Mouse (Mus musculus) heart, adult 2 months (tissue): Measurements from ENCODE around the gene Gpr1.
"Not testable (repeated sequence)": the region's sequence is repeated elsewhere in the genome, so short reads cannot be mapped to it uniquely, and the experiment has no call there.

ENCODE experiments used
- CTCF ChIP-seq: fragments of 200-600 bp; IDR thresholded peaks from 2 replicates; pipeline ENCODE4 v1.8.1; 2022; ENCODE audit warnings: antibody characterized with exemption, mild to moderate bottlenecking, moderate library complexity
- EP300 ChIP-seq: fragments of 200-500 bp; IDR thresholded peaks from 2 replicates; pipeline ENCODE4 v1.6.1; 2011; ENCODE audit warnings: low read depth, low read length, control low read depth; ENCODE audit not compliant: insufficient read depth
- POLR2A ChIP-seq: fragments of 200-500 bp; IDR thresholded peaks from 2 replicates; pipeline ENCODE4 v1.6.1; 2011; ENCODE audit warnings: mild to moderate bottlenecking, low read depth, low read length, control low read depth; ENCODE audit not compliant: insufficient read depth

- TF ChIP-seq EP300, CTCF, POLR2A: not testable (repeated sequence)
These were observed 75.8 kb downstream of the Gpr1 start for GRCm38 (mm10) chr1:63138586-63138985.
